In genomic region chr6:111380710-111381109, GRCm38 (mm10) we compare ENCODE assay signal across 24 mouse cellular contexts.
A peak's percentile ranks its signal among the peaks of the same experiment; 100 is the strongest.
DNase-seq lines count a peak whose midpoint lies in the region; ATAC-seq and TF ChIP-seq lines count a peak whose summit lies in the region.
"Had no signal": no experiment of that assay in that cellular context is flagged by ENCODE, and none has a peak within 500 bp of the region (broad histone marks: within the 10 kb centered on the region; RNA-seq: fewer than 3 reads in every experiment).

No protein-coding gene starts in this region.

- H3K9me3 ChIP-seq in hindbrain, postnatal 0 days (ENCODE audit: low read length): no peaks in the 10 kb centered on the region
- no peaks in the 10 kb centered on the region for H3K9me3 ChIP-seq in hindbrain, embryonic 13.5 days
- H3K9me3 ChIP-seq in midbrain, postnatal 0 days (ENCODE audit: low read length): no peaks in the 10 kb centered on the region
- H3K9me3 ChIP-seq in midbrain, embryonic 15.5 days: no peaks in the 10 kb centered on the region
- H3K9me3 ChIP-seq in neural tube, embryonic 14.5 days (ENCODE audit: control insufficient read depth, low read length): no peaks in the 10 kb centered on the region
- H3K9me3 ChIP-seq: embryonic facial prominence, embryonic 10.5 days; embryonic facial prominence, embryonic 12.5 days; forebrain, embryonic 13.5 days; forebrain, embryonic 15.5 days had no signal

- H3K36me3 ChIP-seq in hindbrain, postnatal 0 days (ENCODE audit: insufficient read depth, low read length): no peaks in the 10 kb centered on the region
- no peaks in the 10 kb centered on the region for H3K36me3 ChIP-seq in hindbrain, embryonic 13.5 days
- H3K36me3 ChIP-seq in midbrain, postnatal 0 days (ENCODE audit: insufficient read depth, low read length): no peaks in the 10 kb centered on the region
- H3K36me3 ChIP-seq in midbrain, embryonic 15.5 days (replicated peaks): no peaks in the 10 kb centered on the region
- no peaks in the 10 kb centered on the region for H3K36me3 ChIP-seq in neural tube, embryonic 14.5 days (ENCODE audit: control insufficient read depth, insufficient read depth, low read length)
- H3K36me3 ChIP-seq: embryonic facial prominence, embryonic 10.5 days; embryonic facial prominence, embryonic 12.5 days; forebrain, embryonic 15.5 days; G1E had no signal

- H3K27me3 ChIP-seq in hindbrain, postnatal 0 days (ENCODE audit: insufficient read depth, low read length): no peaks in the 10 kb centered on the region
- H3K27me3 ChIP-seq in hindbrain, embryonic 13.5 days: no peaks in the 10 kb centered on the region
- H3K27me3 ChIP-seq in midbrain, postnatal 0 days (ENCODE audit: insufficient read depth, low read length): no peaks in the 10 kb centered on the region
- H3K27me3 ChIP-seq in midbrain, embryonic 15.5 days (replicated peaks): no peaks in the 10 kb centered on the region
- no peaks in the 10 kb centered on the region for H3K27me3 ChIP-seq in neural tube, embryonic 14.5 days (ENCODE audit: control insufficient read depth, insufficient read depth, low read length)
- H3K27me3 ChIP-seq: CH12.LX; embryonic facial prominence, embryonic 12.5 days; forebrain, embryonic 13.5 days; forebrain, embryonic 15.5 days; Patski had no signal

- no peak for TF ChIP-seq CTCF in hindbrain, postnatal 0 days (IDR thresholded peaks at IDR 0.05; ENCODE audit: low read depth)
- no peak for TF ChIP-seq CTCF in midbrain, postnatal 0 days (IDR thresholded peaks at IDR 0.05)

- no peak overlapping the region for H3K27ac ChIP-seq in hindbrain, postnatal 0 days
- H3K27ac ChIP-seq in hindbrain, embryonic 13.5 days: no peak overlapping the region
- H3K27ac ChIP-seq in midbrain, postnatal 0 days (ENCODE audit: low read depth, low read length): no peak overlapping the region
- H3K27ac ChIP-seq in midbrain, embryonic 15.5 days: no peak overlapping the region
- no peak overlapping the region for H3K27ac ChIP-seq in neural tube, embryonic 14.5 days (ENCODE audit: low read depth, low read length)
- H3K27ac ChIP-seq: embryonic facial prominence, embryonic 10.5 days; embryonic facial prominence, embryonic 12.5 days; forebrain, embryonic 13.5 days; forebrain, embryonic 15.5 days had no signal

- no peak overlapping the region for H3K4me3 ChIP-seq in hindbrain, postnatal 0 days (ENCODE audit: low read length)
- H3K4me3 ChIP-seq in hindbrain, embryonic 13.5 days: no peak overlapping the region
- H3K4me3 ChIP-seq in midbrain, postnatal 0 days (ENCODE audit: low read depth, low read length): no peak overlapping the region
- no peak overlapping the region for H3K4me3 ChIP-seq in midbrain, embryonic 15.5 days
- no peak overlapping the region for H3K4me3 ChIP-seq in neural tube, embryonic 14.5 days (ENCODE audit: low read depth, low read length)
- H3K4me3 ChIP-seq: embryonic facial prominence, embryonic 10.5 days; embryonic facial prominence, embryonic 12.5 days; forebrain, embryonic 13.5 days; forebrain, embryonic 15.5 days had no signal

- 46% methylated on average over 2 of the region's 2 CpGs for WGBS in hindbrain, postnatal 0 days
- 70% methylated on average over 2 of the region's 2 CpGs for WGBS in hindbrain, embryonic 13.5 days
- WGBS in midbrain, postnatal 0 days: 66% methylated on average over 2 of the region's 2 CpGs
- WGBS in midbrain, embryonic 15.5 days: 83% methylated on average over 2 of the region's 2 CpGs
- 72% methylated on average over 2 of the region's 2 CpGs for WGBS in neural tube, embryonic 14.5 days

- no peak overlapping the region for H3K9ac ChIP-seq in hindbrain, postnatal 0 days (replicated peaks; ENCODE audit: low read length)
- H3K9ac ChIP-seq in hindbrain, embryonic 13.5 days: no peak overlapping the region
- no peak overlapping the region for H3K9ac ChIP-seq in midbrain, postnatal 0 days (replicated peaks; ENCODE audit: low read length, poor library complexity, severe bottlenecking)
- H3K9ac ChIP-seq in midbrain, embryonic 15.5 days: no peak overlapping the region
- H3K9ac ChIP-seq in neural tube, embryonic 14.5 days (replicated peaks; ENCODE audit: low read depth, low read length): no peak overlapping the region
- H3K9ac ChIP-seq: embryonic facial prominence, embryonic 12.5 days; forebrain, embryonic 13.5 days; forebrain, embryonic 15.5 days had no signal

- H3K4me1 ChIP-seq in hindbrain, postnatal 0 days (ENCODE audit: insufficient read depth, low read length): no peaks in the 10 kb centered on the region
- no peaks in the 10 kb centered on the region for H3K4me1 ChIP-seq in hindbrain, embryonic 13.5 days (replicated peaks)
- no peaks in the 10 kb centered on the region for H3K4me1 ChIP-seq in midbrain, postnatal 0 days (ENCODE audit: insufficient read depth, low read length)
- H3K4me1 ChIP-seq in midbrain, embryonic 15.5 days: no peaks in the 10 kb centered on the region
- H3K4me1 ChIP-seq in neural tube, embryonic 14.5 days (ENCODE audit: control insufficient read depth, insufficient read depth, low read length): no peaks in the 10 kb centered on the region
- H3K4me1 ChIP-seq: embryonic facial prominence, embryonic 10.5 days; embryonic facial prominence, embryonic 12.5 days; forebrain, embryonic 13.5 days; forebrain, embryonic 15.5 days had no signal

- peak; percentile 6 for DNase-seq in hindbrain, postnatal 0 days (ENCODE audit: low spot score)
- peak; percentile 26 for DNase-seq in midbrain, postnatal 0 days (ENCODE audit: low spot score)
- DNase-seq in thymus, postnatal 4 days: no peak
- DNase-seq: adrenal gland, adult 8-10 months; adrenal gland, postnatal 14 days; adrenal gland, postnatal 36 days; B cell, adult 2 months; cerebellum, adult 11-12 months; cerebellum, adult 2 months; cerebellum, adult 9-10 months; cerebellum, postnatal 10 days; cerebellum, postnatal 25 days had no signal

- no peak for ATAC-seq in hindbrain, postnatal 0 days
- no peak for ATAC-seq in hindbrain, embryonic 13.5 days (ENCODE audit: low FRiP score)
- no peak for ATAC-seq in midbrain, postnatal 0 days (ENCODE audit: low FRiP score)
- no peak for ATAC-seq in midbrain, embryonic 15.5 days (replicated peaks)
- peak; percentile 77; the same call in 1 of the 2 replicates for ATAC-seq in neural tube, embryonic 14.5 days (ENCODE audit: low read depth)
- ATAC-seq: activated CD4-positive, CD25-positive, alpha-beta regulatory T cell, adult 4 months; CD4-positive, CD25-positive, alpha-beta regulatory T cell, adult 4 months; forebrain, embryonic 13.5 days; forebrain, embryonic 15.5 days; Patski had no signal

- no peak overlapping the region for H3K4me2 ChIP-seq in hindbrain, postnatal 0 days (ENCODE audit: low read depth, low read length)
- H3K4me2 ChIP-seq in hindbrain, embryonic 13.5 days: no peak overlapping the region
- no peak overlapping the region for H3K4me2 ChIP-seq in midbrain, postnatal 0 days (ENCODE audit: low read depth, low read length, poor library complexity, severe bottlenecking)
- no peak overlapping the region for H3K4me2 ChIP-seq in midbrain, embryonic 15.5 days
- H3K4me2 ChIP-seq in neural tube, embryonic 14.5 days (ENCODE audit: low read depth, low read length): no peak overlapping the region
- H3K4me2 ChIP-seq: embryonic facial prominence, embryonic 12.5 days; forebrain, embryonic 13.5 days; forebrain, embryonic 15.5 days had no signal
